Mouse (Mus musculus): ENCODE measurements around the gene Tspo2.
A peak's percentile ranks its signal among the peaks of the same experiment; 100 is the strongest.
"Not testable (repeated sequence)": the region's sequence is repeated elsewhere in the genome, so short reads cannot be mapped to it uniquely, and the experiment has no call there.

Tspo2 gene

DNA sequence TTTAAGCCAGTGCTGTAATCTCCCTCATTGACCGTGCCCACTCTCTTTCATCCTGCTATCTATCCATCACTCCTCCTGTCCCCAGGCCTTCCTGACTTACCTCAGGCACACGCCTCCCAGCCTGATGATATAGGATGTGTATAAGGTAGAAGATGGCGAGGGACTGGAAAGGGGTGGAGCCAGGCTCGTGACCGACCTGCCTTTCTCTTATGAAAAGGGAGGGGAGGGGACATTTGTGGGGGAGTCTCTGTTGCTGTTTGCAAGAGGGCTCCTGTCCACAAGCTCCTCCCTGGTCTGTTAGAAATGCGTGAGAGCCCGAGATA is at the start of gene Tspo2:
Gene Tspo2 (minus strand): TSS at position 170 of the 323 bp plus-strand sequence.
- DNase-seq (ENCODE audit: low read depth, low spot score): no peak

- peak; percentile 30 for DNase-seq (ENCODE audit: low read depth, low spot score)
Measured at GRCm38 (mm10) chr17:48500846-48501445, 49.6 kb upstream of the Tspo2 start.

- no peak for DNase-seq (ENCODE audit: low read depth, low spot score)
Measured at GRCm38 (mm10) chr17:48497986-48498385, 46.7 kb upstream of the Tspo2 start.

GRCm38 (mm10) chr17:48493986-48494385 is 42.7 kb upstream of the Tspo2 start:
- DNase-seq (ENCODE audit: low read depth, low spot score): no peak

- DNase-seq (ENCODE audit: low read depth, low spot score): peak; percentile 80
Measured at GRCm38 (mm10) chr17:48493582-48493981, 42.3 kb upstream of the Tspo2 start.

GRCm38 (mm10) chr17:48492621-48493020 is 41.3 kb upstream of the Tspo2 start:
- DNase-seq (ENCODE audit: low read depth, low spot score): peak; percentile 21

DNA sequence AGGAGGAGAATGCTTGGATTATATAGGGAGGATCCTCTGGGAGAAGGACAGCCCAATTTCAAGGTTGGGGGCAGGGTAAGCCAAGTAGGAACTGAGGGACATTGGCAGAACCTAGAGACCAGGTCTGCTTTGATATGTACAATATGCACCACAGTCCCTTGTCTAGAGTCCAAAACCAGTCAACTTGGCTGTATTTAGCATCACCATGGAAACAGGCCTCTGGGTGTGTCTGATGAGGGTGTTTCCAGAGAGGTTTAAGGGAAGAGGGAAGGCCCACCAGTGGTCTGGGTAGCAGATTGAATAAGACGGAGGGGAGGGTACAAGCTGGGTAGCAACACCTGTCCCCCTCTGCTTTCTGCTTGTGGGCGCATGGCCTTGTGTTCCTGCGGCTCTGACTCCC is 38.1 kb upstream of the Tspo2 start:
- DNase-seq (ENCODE audit: low read depth, low spot score): peak; percentile 77

- DNase-seq (ENCODE audit: low read depth, low spot score): peak; percentile 84
Measured at GRCm38 (mm10) chr17:48484191-48484590, 32.9 kb upstream of the Tspo2 start.

GRCm38 (mm10) chr17:48483764-48484163 is 32.4 kb upstream of the Tspo2 start:
- DNase-seq (ENCODE audit: low read depth, low spot score): peak; percentile 14

DNA sequence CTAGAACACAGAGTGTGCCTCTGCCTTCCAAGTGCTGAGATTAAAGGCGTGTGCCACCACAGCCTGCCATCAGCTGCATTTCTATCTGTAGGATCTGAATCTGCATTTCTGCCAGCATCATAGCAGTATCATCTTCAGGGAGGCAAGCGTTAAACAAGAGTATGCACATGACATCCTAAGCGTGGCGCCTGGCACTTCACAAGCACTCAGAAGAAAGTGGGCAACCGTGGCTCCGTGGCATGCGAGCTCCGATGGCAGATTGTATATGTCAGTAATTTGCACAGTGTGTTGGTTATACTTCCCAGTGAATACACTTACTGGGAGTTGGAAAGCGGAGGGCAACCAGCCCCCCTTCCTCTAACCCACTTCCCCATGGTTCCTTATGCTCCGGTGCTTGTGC is 28.6 kb upstream of the Tspo2 start:
- DNase-seq (ENCODE audit: low read depth, low spot score): no peak

- DNase-seq (ENCODE audit: low read depth, low spot score): no peak
Measured at GRCm38 (mm10) chr17:48475444-48475843, 24.1 kb upstream of the Tspo2 start.

DNA sequence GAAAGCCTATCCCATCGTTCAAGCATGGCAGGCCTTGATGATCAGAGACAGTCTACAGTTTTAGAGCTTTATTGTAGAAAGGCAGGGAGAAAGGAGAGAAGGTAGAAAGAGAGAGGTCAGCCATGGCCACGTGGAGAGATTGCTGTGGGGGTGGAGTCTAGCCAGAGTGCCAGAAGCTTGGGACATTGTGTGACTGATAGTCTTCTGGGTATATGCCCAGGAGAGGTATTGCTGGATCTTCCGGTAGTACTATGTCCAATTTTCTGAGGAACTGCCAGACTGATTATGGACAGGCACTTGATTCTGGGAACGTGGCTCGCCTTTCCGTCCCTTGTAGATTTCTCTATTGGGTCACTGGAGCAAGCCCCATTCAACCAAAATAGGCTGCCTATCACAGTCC is 23.0 kb upstream of the Tspo2 start:
- not testable (repeated sequence) for DNase-seq (ENCODE audit: low read depth, low spot score)

- peak; percentile 82 for DNase-seq (ENCODE audit: low read depth, low spot score)
Measured at GRCm38 (mm10) chr17:48467395-48468231, 16.3 kb upstream of the Tspo2 start.

DNA sequence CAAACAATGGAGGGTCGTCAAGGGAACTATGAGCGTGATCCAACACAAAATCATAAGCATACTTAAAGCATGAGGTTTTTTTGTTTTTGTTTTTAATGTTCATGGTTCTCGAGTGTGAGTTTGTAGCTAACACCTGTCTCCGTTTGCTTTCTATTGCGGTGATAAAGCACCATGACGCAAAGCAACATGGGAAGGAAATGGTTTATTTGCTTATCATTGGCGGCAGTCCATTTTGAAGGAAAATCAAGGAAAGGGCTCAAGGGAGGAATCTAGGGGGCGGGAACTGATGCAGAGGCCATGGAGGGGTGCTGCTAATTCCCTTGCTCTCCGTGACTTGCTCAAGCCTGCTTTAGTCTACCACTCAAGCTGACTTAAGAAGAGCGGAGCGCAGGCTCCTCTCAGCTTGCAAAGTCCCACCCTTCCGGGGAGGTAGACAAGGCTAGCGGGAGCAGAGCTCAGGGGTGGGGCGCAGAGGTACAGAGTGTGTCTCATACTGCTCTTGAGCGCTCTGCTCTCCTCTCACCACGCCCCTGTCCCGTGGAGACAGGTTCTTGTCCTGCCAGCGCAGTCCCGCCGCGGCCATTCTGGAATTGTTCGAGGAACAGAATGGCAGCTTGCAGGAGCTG is 15.6 kb upstream of the Tspo2 start:
- peak; percentile 60 for DNase-seq (ENCODE audit: low read depth, low spot score)

GRCm38 (mm10) chr17:48463391-48463790 is 12.1 kb upstream of the Tspo2 start:
- DNase-seq (ENCODE audit: low read depth, low spot score): no peak

- DNase-seq (ENCODE audit: low read depth, low spot score): no peak
Measured at GRCm38 (mm10) chr17:48462096-48462495, 10.8 kb upstream of the Tspo2 start.

GRCm38 (mm10) chr17:48457971-48458653 is 6.8 kb upstream of the Tspo2 start:
- no peak for DNase-seq (ENCODE audit: low read depth, low spot score)

DNA sequence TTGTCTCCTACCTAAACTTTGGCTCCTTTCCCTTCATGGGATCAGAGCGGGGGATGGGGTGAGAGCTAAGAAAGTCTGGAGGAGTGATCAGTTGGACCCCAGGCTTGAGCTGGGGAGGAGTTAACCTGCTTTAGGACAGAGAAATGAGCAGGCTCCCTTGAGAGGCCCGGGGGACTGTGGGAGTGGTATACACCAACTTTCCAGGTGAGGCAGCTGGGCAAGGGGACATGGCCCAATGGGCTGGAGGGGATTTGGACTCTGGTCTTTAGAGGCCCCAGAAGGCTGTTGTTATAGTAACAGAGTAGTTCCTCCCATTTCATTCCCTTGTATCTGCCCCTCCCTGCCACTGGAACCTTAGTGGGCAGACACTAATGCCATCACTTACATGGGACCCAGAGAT is 4.6 kb upstream of the Tspo2 start:
- DNase-seq (ENCODE audit: low read depth, low spot score): no peak

DNA sequence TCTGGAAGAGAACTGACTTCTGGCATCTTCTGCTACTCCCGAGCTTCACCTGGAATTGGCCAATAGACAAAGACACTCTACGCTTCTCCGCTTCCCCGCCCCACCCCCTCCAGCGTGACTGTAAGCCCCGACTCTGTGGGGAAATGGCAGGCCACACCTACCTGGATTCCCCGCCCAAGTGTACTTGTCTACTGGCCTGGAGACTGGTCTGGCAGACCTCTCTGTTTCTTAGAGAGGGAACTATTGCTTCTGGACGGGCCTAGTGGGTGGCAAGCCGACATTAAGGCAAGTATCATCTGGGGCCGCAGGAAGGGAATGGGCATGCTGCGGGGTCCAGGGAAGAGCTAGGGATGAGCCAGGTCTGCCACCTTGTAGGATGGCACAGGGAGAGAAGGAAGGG is 3.4 kb upstream of the Tspo2 start, which contains the start of gene Unc5cl:
Gene Unc5cl (plus strand): TSS at position 214 of the 400 bp plus-strand sequence.
- DNase-seq (ENCODE audit: low read depth, low spot score): peak; percentile 87

DNA sequence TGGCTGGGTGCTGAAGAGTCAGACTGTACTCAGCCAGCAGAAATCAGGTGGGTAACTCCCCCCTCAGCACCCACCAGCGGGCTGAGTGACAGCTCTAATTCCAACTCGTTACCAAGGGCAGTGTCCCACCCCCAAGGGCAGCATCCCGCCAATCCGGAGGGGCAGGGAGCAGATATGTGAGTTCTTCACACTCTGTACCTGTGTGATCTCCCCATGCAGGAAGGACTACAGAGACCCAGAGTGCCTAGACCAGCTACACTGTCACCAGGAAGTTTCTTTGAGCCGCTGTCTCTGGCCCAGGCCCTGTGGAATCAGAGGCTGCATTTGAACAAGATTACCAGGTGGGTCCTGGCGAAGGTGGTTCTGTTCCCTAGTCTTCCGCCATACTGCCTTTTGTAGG is 2.9 kb upstream of the Tspo2 start:
- DNase-seq (ENCODE audit: low read depth, low spot score): peak; percentile 47

DNA sequence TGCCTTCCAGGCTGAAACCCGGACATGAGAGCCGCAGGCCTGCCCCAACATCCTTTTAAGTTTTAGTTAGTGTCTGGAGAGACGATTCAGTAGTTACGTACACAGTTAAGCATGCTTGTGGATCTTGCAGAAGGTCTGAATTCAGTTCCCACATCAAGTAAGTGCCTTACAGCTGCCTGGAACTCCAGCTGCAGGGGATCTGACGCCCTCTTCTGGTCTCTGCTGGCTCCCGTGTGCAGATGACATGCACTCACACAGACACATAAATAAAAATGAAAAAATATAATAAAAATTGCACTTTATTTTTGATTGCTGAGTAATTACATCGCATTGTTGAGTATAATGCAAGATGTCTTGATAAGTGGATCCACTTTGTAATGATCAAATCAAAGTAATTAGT is 2.2 kb upstream of the Tspo2 start:
- DNase-seq (ENCODE audit: low read depth, low spot score): no peak

All from R1 (cell line).